Mouse (Mus musculus): Measurements from ENCODE around the gene Tmem38b. TPM values are rescaled to one million over a fixed set of nuclear protein-coding genes. Genes with fewer than 3 reads are reported as not detected.

Tmem38b gene
- total and polyA plus RNA-seq, 3 experiments, result 5.9 to 29.0 (median 23.7) TPM

DNA sequence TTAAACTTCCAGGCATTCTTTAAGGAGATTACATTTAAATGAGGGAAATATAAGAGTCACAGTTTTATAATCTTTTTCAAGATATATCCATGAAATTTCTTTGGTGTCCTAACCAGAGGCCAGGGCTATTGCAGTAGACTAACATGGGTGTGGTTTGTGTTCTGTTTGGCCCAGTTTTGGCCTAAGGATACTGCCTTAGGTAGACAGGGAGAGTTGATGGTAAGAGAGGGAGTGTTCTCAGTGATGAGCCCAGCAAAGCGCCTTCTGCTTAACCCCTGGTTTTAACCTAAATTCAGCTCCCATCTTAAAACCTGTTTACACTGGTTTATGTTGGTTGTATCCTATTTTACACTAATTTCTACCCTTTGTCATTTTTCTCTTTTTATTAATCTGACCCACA is 19.8 kb downstream of the Tmem38b start:
- TF ChIP-seq POLR2A (IDR thresholded peaks at IDR 0.05; ENCODE audit: insufficient read depth, low read depth, low read length), result no peak
- TF ChIP-seq EP300 (IDR thresholded peaks at IDR 0.05; ENCODE audit: insufficient read depth, low read depth, low read length), result no peak
- no peak for TF ChIP-seq CTCF (IDR thresholded peaks at IDR 0.05)
- intact Hi-C loops (cut with DNase I), result loop anchor here (1.0 to 2.0 kb wide), 2 partner anchors 66 to 105 kb away; partner anchors contain the start of gene Tal2
- H3K79me2 ChIP-seq (replicated peaks; ENCODE audit: control insufficient read depth, insufficient read depth, low read length), result no peaks in the 10 kb centered on the region
- H3K4me3 ChIP-seq, result no peak overlapping the region
- WGBS, result 97% methylated on average over 1 of the region's 1 CpGs
- no peaks in the 10 kb centered on the region for H3K27me3 ChIP-seq (ENCODE audit: control insufficient read depth, insufficient read depth, low read length)
- H3K4me1 ChIP-seq (ENCODE audit: control insufficient read depth, insufficient read depth, low read length), result peaks cover 4% of the 10 kb centered on the region
- H3K36me3 ChIP-seq (ENCODE audit: control insufficient read depth, insufficient read depth, low read length), result no peaks in the 10 kb centered on the region; the same call in 1 of the 2 replicates
- DNase-seq, result no peak
- H3K27ac ChIP-seq, result no peak overlapping the region
- H3K9ac ChIP-seq (ENCODE audit: low read depth, low read length), result no peak overlapping the region

DNA sequence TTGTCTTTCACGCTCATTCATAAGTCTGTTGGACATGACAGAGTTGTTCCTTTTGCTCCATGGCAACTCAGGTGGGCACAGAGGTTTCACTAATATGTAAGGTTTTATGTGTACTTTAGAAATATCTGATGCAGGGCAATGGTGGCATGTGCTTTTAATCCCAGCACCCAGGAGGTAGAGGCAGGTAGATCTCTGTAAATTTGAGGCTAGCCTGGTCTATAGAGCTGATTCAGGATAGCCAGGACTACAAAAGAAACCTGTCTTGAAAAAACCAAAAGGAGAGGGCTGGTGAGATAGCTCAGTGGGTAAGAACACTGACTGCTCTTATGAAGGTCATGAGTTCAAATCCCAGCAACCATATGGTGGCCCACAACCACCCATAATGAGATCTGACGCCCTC is 20.5 kb downstream of the Tmem38b start:
- TF ChIP-seq EP300 (IDR thresholded peaks at IDR 0.05; ENCODE audit: insufficient read depth, low read depth, low read length) (no peak), POLR2A (IDR thresholded peaks at IDR 0.05; ENCODE audit: insufficient read depth, low read depth, low read length) (no peak), CTCF (IDR thresholded peaks at IDR 0.05) (no peak)
- Histone ChIP-seq H3K4me3 (no peak overlapping the region), H3K9ac (ENCODE audit: low read depth, low read length) (no peak overlapping the region), H3K27ac (no peak overlapping the region), H3K27me3 (ENCODE audit: control insufficient read depth, insufficient read depth, low read length) (no peaks in the 10 kb centered on the region), H3K4me1 (ENCODE audit: control insufficient read depth, insufficient read depth, low read length) (peaks cover 4% of the 10 kb centered on the region), H3K36me3 (ENCODE audit: control insufficient read depth, insufficient read depth, low read length) (no peaks in the 10 kb centered on the region; the same call in 1 of the 2 replicates), H3K79me2 (replicated peaks; ENCODE audit: control insufficient read depth, insufficient read depth, low read length) (no peaks in the 10 kb centered on the region)
- intact Hi-C loops (cut with DNase I), result no loop called here
- DNase-seq, result no peak
- 67% methylated on average over 2 of the region's 2 CpGs for WGBS

DNA sequence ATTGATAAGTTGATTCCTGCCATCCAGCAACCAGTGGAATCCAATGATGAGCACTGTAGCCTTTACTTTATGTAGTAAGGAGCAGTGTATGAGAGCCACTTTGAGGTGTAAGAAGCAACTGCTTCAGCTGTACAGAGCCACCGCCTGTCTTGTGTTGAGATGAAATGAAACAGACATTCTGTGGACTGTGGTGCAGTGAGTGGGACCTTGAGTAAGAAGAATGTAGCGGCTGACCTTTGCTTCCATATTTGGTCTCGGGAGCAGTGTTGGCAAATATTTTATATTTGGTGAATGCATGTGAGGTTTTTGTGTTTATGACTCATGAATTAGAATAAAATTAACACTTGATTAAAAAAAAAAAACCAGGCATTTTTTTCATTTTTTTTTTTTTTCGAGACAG is 21.7 kb downstream of the Tmem38b start:
- TF ChIP-seq EP300 (IDR thresholded peaks at IDR 0.05; ENCODE audit: insufficient read depth, low read depth, low read length) (no peak), POLR2A (IDR thresholded peaks at IDR 0.05; ENCODE audit: insufficient read depth, low read depth, low read length) (no peak), CTCF (IDR thresholded peaks at IDR 0.05) (no peak)
- 87% methylated on average over 4 of the region's 4 CpGs for WGBS
- intact Hi-C loops (cut with DNase I), result no loop called here

DNA sequence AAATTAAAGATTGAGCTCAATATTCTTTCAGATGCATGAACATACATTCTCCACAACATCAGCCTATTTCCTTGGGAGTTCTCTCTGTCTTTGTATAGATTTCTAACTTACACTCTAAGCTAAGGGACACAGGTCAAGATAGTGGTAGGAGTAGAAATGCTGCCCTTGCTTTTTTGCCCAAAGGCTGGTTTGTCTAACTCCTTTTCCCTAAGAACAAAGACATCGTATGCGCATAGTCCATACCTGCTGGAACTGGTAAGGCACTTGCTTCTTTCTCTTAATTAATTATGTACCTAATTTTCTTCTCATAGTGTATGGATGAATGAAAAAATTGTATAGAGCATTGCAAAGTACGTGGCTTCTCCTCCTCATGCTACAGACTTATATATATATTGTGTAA is 22.5 kb downstream of the Tmem38b start:
- WGBS, result 96% methylated on average over 3 of the region's 3 CpGs
- intact Hi-C loops (cut with DNase I), result no loop called here
- Histone ChIP-seq H3K79me2 (replicated peaks; ENCODE audit: control insufficient read depth, insufficient read depth, low read length) (no peaks in the 10 kb centered on the region), H3K4me1 (ENCODE audit: control insufficient read depth, insufficient read depth, low read length) (peaks cover 4% of the 10 kb centered on the region), H3K27me3 (ENCODE audit: control insufficient read depth, insufficient read depth, low read length) (no peaks in the 10 kb centered on the region), H3K9ac (ENCODE audit: low read depth, low read length) (no peak overlapping the region), H3K27ac (no peak overlapping the region), H3K4me3 (no peak overlapping the region), H3K36me3 (ENCODE audit: control insufficient read depth, insufficient read depth, low read length) (no peaks in the 10 kb centered on the region; the same call in 1 of the 2 replicates)
- TF ChIP-seq CTCF (IDR thresholded peaks at IDR 0.05) (no peak), POLR2A (IDR thresholded peaks at IDR 0.05; ENCODE audit: insufficient read depth, low read depth, low read length) (no peak), EP300 (IDR thresholded peaks at IDR 0.05; ENCODE audit: insufficient read depth, low read depth, low read length) (no peak)
- no peak for DNase-seq

More for the DNA sequence above, 21.7 kb downstream of the Tmem38b start:
- no peak overlapping the region for H3K4me3 ChIP-seq
- H3K79me2 ChIP-seq (replicated peaks; ENCODE audit: control insufficient read depth, insufficient read depth, low read length), result no peaks in the 10 kb centered on the region
- H3K27ac ChIP-seq, result no peak overlapping the region
- H3K27me3 ChIP-seq (ENCODE audit: control insufficient read depth, insufficient read depth, low read length), result no peaks in the 10 kb centered on the region
- no peak for DNase-seq
- H3K4me1 ChIP-seq (ENCODE audit: control insufficient read depth, insufficient read depth, low read length), result peaks cover 4% of the 10 kb centered on the region
- no peaks in the 10 kb centered on the region; the same call in 1 of the 2 replicates for H3K36me3 ChIP-seq (ENCODE audit: control insufficient read depth, insufficient read depth, low read length)
- no peak overlapping the region for H3K9ac ChIP-seq (ENCODE audit: low read depth, low read length)

DNA sequence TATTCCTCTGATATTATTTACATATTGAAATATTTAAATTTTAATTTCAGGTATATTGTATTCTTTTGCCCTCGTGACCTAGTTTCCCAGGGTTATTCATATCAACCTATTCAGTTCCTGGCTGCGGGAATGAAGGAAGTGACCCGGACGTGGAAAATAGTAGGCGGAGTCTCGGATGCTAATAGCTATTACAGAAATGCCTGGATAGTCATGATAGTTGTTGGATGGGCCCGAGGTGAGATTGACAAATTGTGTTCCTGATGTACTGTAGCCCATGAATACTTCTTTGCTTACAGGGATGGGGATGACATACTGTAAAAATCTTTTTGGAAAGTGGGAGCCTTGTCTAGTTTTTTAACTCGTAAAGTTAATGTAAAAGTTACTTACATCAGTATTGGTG is 23.0 kb downstream of the Tmem38b start:
- peaks cover 4% of the 10 kb centered on the region for H3K4me1 ChIP-seq (ENCODE audit: control insufficient read depth, insufficient read depth, low read length)
- H3K4me3 ChIP-seq, result no peak overlapping the region
- 76% methylated on average over 8 of the region's 8 CpGs for WGBS
- H3K36me3 ChIP-seq (ENCODE audit: control insufficient read depth, insufficient read depth, low read length), result no peaks in the 10 kb centered on the region; the same call in 1 of the 2 replicates
- no peak for DNase-seq
- no peak overlapping the region for H3K27ac ChIP-seq
- no peaks in the 10 kb centered on the region for H3K27me3 ChIP-seq (ENCODE audit: control insufficient read depth, insufficient read depth, low read length)
- TF ChIP-seq EP300 (IDR thresholded peaks at IDR 0.05; ENCODE audit: insufficient read depth, low read depth, low read length), result no peak
- TF ChIP-seq CTCF (IDR thresholded peaks at IDR 0.05), result no peak
- TF ChIP-seq POLR2A (IDR thresholded peaks at IDR 0.05; ENCODE audit: insufficient read depth, low read depth, low read length), result no peak
- intact Hi-C loops (cut with DNase I), result no loop called here
- H3K9ac ChIP-seq (ENCODE audit: low read depth, low read length), result no peak overlapping the region
- H3K79me2 ChIP-seq (replicated peaks; ENCODE audit: control insufficient read depth, insufficient read depth, low read length), result no peaks in the 10 kb centered on the region

DNA sequence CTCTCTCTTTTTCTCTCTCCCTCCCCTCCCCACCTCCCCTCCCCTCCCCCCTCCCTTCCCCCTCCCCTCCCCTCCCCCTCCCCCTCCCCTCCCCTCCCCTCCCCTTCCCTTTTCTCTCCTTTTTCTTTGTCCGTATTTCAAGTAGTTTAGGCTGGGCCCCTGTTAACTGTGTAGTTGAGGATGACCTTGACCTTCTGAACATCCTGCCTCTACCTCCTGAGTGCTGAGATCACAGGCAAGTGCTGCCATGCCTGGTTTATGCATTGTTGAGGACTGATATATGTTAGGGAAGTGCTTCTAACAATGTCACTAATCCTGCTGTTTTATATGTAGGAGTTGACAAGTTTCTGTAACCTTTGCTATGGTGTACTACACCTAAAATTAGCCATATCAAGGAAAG is 24.0 kb downstream of the Tmem38b start:
- H3K27ac ChIP-seq, result no peak overlapping the region
- TF ChIP-seq CTCF (IDR thresholded peaks at IDR 0.05) (no peak), POLR2A (IDR thresholded peaks at IDR 0.05; ENCODE audit: insufficient read depth, low read depth, low read length) (no peak), EP300 (IDR thresholded peaks at IDR 0.05; ENCODE audit: insufficient read depth, low read depth, low read length) (no peak)
- intact Hi-C loops (cut with DNase I), result no loop called here
- H3K79me2 ChIP-seq (replicated peaks; ENCODE audit: control insufficient read depth, insufficient read depth, low read length), result no peaks in the 10 kb centered on the region
- DNase-seq, result no peak
- no peaks in the 10 kb centered on the region for H3K27me3 ChIP-seq (ENCODE audit: control insufficient read depth, insufficient read depth, low read length)
- no peaks in the 10 kb centered on the region for H3K4me1 ChIP-seq (ENCODE audit: control insufficient read depth, insufficient read depth, low read length)
- no peak overlapping the region for H3K9ac ChIP-seq (ENCODE audit: low read depth, low read length)
- WGBS, result 83% methylated on average over 1 of the region's 1 CpGs
- H3K4me3 ChIP-seq, result no peak overlapping the region
- no peaks in the 10 kb centered on the region; the same call in 1 of the 2 replicates for H3K36me3 ChIP-seq (ENCODE audit: control insufficient read depth, insufficient read depth, low read length)

Measured in heart, adult 2 months (tissue).